Mouse (Mus musculus): ENCODE results near the gene Prrx1.

- TF ChIP-seq POLR2A (IDR thresholded peaks at IDR 0.05; ENCODE audit: borderline replicate concordance, control insufficient read depth, low read depth, low read length) (no peak), CTCF (IDR thresholded peaks at IDR 0.05; ENCODE audit: control insufficient read depth, insufficient read depth, low read length) (no peak)
Measured at GRCm38 (mm10) chr1:163238950-163239349, 74.6 kb downstream of the Prrx1 start.
